In the genomic region with DNA sequence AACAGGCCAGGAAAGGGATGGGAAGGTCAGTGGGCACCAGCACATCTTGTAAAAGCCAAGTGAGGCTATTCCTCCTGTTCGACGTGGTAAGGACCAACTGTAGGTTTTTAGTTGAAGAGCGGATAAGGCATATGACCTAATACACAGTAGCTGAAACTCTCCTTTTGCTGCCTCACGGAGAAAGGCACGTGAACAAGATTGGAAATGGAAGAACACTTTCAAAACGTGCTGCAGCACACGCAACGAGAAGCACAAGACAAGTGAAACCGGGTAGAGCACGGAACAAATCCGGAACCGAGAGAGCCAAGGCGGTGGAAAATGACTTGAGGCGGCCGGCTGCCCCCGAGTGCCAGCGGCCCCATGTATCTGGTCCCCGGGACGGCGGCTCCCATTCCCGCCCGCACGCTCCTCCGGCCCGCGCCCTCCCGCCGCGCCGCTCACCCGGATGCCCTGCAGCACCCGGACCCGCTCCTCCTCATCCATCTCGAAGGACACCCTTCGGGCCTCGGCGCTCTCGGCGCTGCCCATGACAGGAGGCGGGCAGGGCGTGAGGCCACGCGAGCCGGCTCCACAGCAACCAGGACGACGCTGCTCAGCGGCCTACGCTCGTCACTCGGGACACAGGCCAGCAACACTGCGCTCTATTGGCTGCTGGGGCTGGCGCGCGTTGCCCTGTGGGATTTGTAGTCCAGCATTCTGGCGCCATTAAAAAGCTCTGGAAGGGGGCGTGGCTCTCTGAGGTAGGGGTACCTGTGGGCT, we compare ENCODE assay signal across 1 mouse cellular context.
TF ChIP-seq lines count a peak whose summit lies in the region.

A gene (minus strand): TSS at position 635 of the 759 bp plus-strand sequence.

TF ChIP-seq in CH12.LX, 34 proteins besides CTCF, POLR2A, EP300 and RAD21 (continued from another document):
- peak; percentile 98 for TF ChIP-seq KAT2A (IDR thresholded peaks at IDR 0.05; ENCODE audit: insufficient replicate concordance, low read length)
- TF ChIP-seq ZKSCAN1 (IDR thresholded peaks at IDR 0.05; ENCODE audit: borderline replicate concordance, low read depth, low read length): no peak
- no peak for TF ChIP-seq ZNF384 (IDR thresholded peaks at IDR 0.05; ENCODE audit: low read depth, low read length)
- TF ChIP-seq E2F4 (IDR thresholded peaks at IDR 0.05; ENCODE audit: insufficient replicate concordance, low read depth, low read length): no peak
- TF ChIP-seq TBP (conservative IDR thresholded peaks at IDR 0.05; ENCODE audit: low read depth, low read length): no peak
- TF ChIP-seq JUND (conservative IDR thresholded peaks at IDR 0.05; ENCODE audit: low read depth, low read length): no peak
- TF ChIP-seq ZMIZ1 (IDR thresholded peaks at IDR 0.05; ENCODE audit: low read depth, low read length): peak; percentile 43; the same call in 1 of the 2 replicates
- TF ChIP-seq CHD2 (IDR thresholded peaks at IDR 0.05; ENCODE audit: low read length): peak; percentile 94
- no peak for TF ChIP-seq IRF4 (IDR thresholded peaks at IDR 0.05; ENCODE audit: low read depth, low read length)
- TF ChIP-seq MYC (IDR thresholded peaks at IDR 0.05; ENCODE audit: low read depth, low read length): 0 out of 2 replicates have a peak, but pooled peaks have one; percentile 45
- TF ChIP-seq RCOR1 (conservative IDR thresholded peaks at IDR 0.05; ENCODE audit: low read depth, low read length): no peak
- peak; percentile 99 for TF ChIP-seq HCFC1 (IDR thresholded peaks at IDR 0.05; ENCODE audit: low read depth, low read length)
- peak; percentile 99 for TF ChIP-seq MXI1 (IDR thresholded peaks at IDR 0.05; ENCODE audit: low read depth, low read length)
- no peak for TF ChIP-seq ZC3H11A (IDR thresholded peaks at IDR 0.05; ENCODE audit: low read depth, low read length)
- no peak for TF ChIP-seq MAFK (IDR thresholded peaks at IDR 0.05; ENCODE audit: insufficient replicate concordance, low read length)
- TF ChIP-seq MAX (IDR thresholded peaks at IDR 0.05; ENCODE audit: low read length): peak; percentile 74
- peak; percentile 58; the same call in 1 of the 2 replicates for TF ChIP-seq MEF2A (IDR thresholded peaks at IDR 0.05; ENCODE audit: borderline replicate concordance, low read depth, low read length)
- peak; percentile 69 for TF ChIP-seq NRF1 (IDR thresholded peaks at IDR 0.05; ENCODE audit: low read depth, low read length)
- TF ChIP-seq ETS1 (conservative IDR thresholded peaks at IDR 0.05; ENCODE audit: low read depth, low read length): no peak
- peak; percentile 61 for TF ChIP-seq TCF12 (IDR thresholded peaks at IDR 0.05; ENCODE audit: low read depth, low read length)
- TF ChIP-seq SIN3A (IDR thresholded peaks at IDR 0.05; ENCODE audit: low read length): peak; percentile 96
- no peak for TF ChIP-seq USF2 (conservative IDR thresholded peaks at IDR 0.05; ENCODE audit: low read depth, low read length)
- no peak for TF ChIP-seq CHD1 (IDR thresholded peaks at IDR 0.05; ENCODE audit: low read depth, low read length)
- no peak for TF ChIP-seq SMC3 (IDR thresholded peaks at IDR 0.05; ENCODE audit: low read depth, low read length)
- TF ChIP-seq ELF1 (IDR thresholded peaks at IDR 0.05; ENCODE audit: low read depth, low read length): peak; percentile 63; the same call in 1 of the 2 replicates
- no peak for TF ChIP-seq POLR2AphosphoS2 (IDR thresholded peaks at IDR 0.05; ENCODE audit: low read depth, low read length)
- 0 out of 2 replicates have a peak, but pooled peaks have one; percentile 28 for TF ChIP-seq NELFE (IDR thresholded peaks at IDR 0.05; ENCODE audit: low read depth, low read length)
- no peak for TF ChIP-seq PAX5 (IDR thresholded peaks at IDR 0.05; ENCODE audit: low read length)
